Mouse (Mus musculus) heart, adult 2 months (tissue): ENCODE results near the gene Afdn. TPM values are rescaled to one million over a fixed set of nuclear protein-coding genes. Genes with fewer than 3 reads are reported as not detected.

Experiments
- DNase-seq, 2 experiments: peaks; one replicate each; pipeline ENCODE4 v3.0.0; 2021
- H3K27ac ChIP-seq: fragments of 200-600 bp; 2 replicates; pipeline ENCODE4 v1.8.1; 2022
- H3K27me3 ChIP-seq: fragments of 200-500 bp; 2 replicates; pipeline ENCODE4 v1.6.1; 2012; ENCODE audit warnings: mild to moderate bottlenecking, low read length, inconsistent platforms, mixed read lengths; ENCODE audit not compliant: control insufficient read depth, insufficient read depth
- H3K36me3 ChIP-seq: fragments of 200-500 bp; 2 replicates; pipeline ENCODE4 v1.6.1; 2012; ENCODE audit warnings: low read length, inconsistent platforms; ENCODE audit not compliant: control insufficient read depth, insufficient read depth
- H3K4me1 ChIP-seq: fragments of 200-500 bp; 2 replicates; pipeline ENCODE4 v1.6.1; 2011; ENCODE audit warnings: low read length; ENCODE audit not compliant: control insufficient read depth, insufficient read depth
- H3K4me3 ChIP-seq: fragments of 200-600 bp; 2 replicates; pipeline ENCODE4 v1.8.1; 2022
- H3K79me2 ChIP-seq: fragments of 200-500 bp; replicated peaks from 2 replicates; pipeline ENCODE4 v1.6.1; 2012; ENCODE audit warnings: mild to moderate bottlenecking, inconsistent platforms, low read length, moderate library complexity, mixed read lengths; ENCODE audit not compliant: control insufficient read depth, insufficient read depth
- H3K9ac ChIP-seq: fragments of 200-500 bp; 2 replicates; pipeline ENCODE4 v1.6.1; 2012; ENCODE audit warnings: low read depth, mild to moderate bottlenecking, control low read depth, inconsistent platforms, low read length, mixed read lengths
- CTCF ChIP-seq: fragments of 200-600 bp; IDR thresholded peaks from 2 replicates; pipeline ENCODE4 v1.8.1; 2022; ENCODE audit warnings: antibody characterized with exemption, mild to moderate bottlenecking, moderate library complexity
- EP300 ChIP-seq: fragments of 200-500 bp; IDR thresholded peaks from 2 replicates; pipeline ENCODE4 v1.6.1; 2011; ENCODE audit warnings: low read depth, low read length, control low read depth; ENCODE audit not compliant: insufficient read depth
- POLR2A ChIP-seq: fragments of 200-500 bp; IDR thresholded peaks from 2 replicates; pipeline ENCODE4 v1.6.1; 2011; ENCODE audit warnings: mild to moderate bottlenecking, low read depth, low read length, control low read depth; ENCODE audit not compliant: insufficient read depth
- WGBS: fragments of 180-500 bp; shearing (Covaris S2); methylation state at CpG from one replicate; pipeline ENCODE4 v1.1.7; 2018; 5-methylcytosine and 5-hydroxymethylcytosine counted together
- intact Hi-C: fragments of 180-260 bp; cut with DNase I; formaldehyde crosslinking; loops from one replicate; pipeline ENCODE4 v1.15.1; 2025
- polyA plus RNA-seq: library from polyadenylated mRNA; depleted of rRNA; stranded (reverse); fragments of >200 nt; gene quantifications from 2 replicates; pipeline ENCODE4 v1.2.3, GENCODE M21; 2012
- total RNA-seq, 2 experiments: library from RNA; stranded (reverse); gene quantifications; 2 replicates each; pipeline ENCODE4 v1.2.3; 2021

Gene Afdn
- total and polyA plus RNA-seq, 3 experiments, result 36.9 to 90.9 (median 60.7) TPM

DNA sequence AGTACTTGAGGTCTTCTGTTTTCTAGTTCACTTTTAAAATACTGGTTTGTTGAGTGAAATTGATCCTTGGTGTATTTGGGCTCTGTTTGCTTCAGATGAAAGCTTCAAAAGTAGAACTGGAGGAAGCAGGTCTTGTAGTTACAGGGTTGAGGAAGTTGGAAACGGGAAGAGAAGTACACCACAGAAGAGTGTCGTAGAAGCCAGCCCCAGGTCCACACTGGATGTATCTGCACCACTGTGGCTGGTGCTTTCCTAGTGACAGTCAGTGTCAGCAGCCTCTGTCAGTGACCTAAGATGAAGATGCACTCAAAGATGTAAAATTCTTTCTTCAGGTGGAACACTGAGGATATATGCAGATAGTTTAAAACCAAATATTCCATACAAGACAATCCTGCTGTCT is 57.5 kb downstream of the Afdn start:
- no peaks in the 10 kb centered on the region; the same call in 1 of the 2 replicates for H3K79me2 ChIP-seq
- H3K9ac ChIP-seq, result no peak overlapping the region
- intact Hi-C loops, result no loop called here
- 80% methylated on average over 2 of the region's 2 CpGs for WGBS
- H3K4me3 ChIP-seq, result no peak overlapping the region
- no peaks in the 10 kb centered on the region for H3K4me1 ChIP-seq
- H3K36me3 ChIP-seq, result no peaks in the 10 kb centered on the region; the same call in 1 of the 2 replicates
- H3K27ac ChIP-seq, result no peak overlapping the region
- TF ChIP-seq EP300 (no peak), CTCF (no peak), POLR2A (no peak)
- no peak for DNase-seq
- H3K27me3 ChIP-seq, result no peaks in the 10 kb centered on the region

DNA sequence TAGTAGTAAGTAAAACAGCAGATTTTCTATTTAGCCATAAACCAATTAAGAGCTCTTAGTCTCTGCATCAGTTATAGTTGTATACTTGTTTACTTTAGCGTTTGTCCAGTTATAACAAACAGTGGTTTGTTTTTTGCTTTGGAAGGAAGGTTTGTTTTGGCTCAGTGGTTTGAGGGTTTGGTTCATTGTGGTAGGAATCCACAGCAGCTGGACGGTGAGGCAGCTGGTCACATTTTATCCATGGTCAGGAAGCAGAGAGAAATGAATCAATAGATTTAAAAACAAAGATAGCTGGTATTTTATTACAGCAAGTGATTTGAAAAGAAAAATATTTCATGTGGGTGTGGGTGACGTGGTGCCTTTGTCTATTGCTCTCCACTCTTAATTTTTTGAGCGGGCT is 59.0 kb downstream of the Afdn start:
- Histone ChIP-seq H3K9ac (no peak overlapping the region), H3K36me3 (no peaks in the 10 kb centered on the region; the same call in 1 of the 2 replicates), H3K4me3 (no peak overlapping the region), H3K79me2 (no peaks in the 10 kb centered on the region), H3K4me1 (no peaks in the 10 kb centered on the region), H3K27me3 (no peaks in the 10 kb centered on the region), H3K27ac (no peak overlapping the region)
- WGBS, result 89% methylated on average over 4 of the region's 4 CpGs
- TF ChIP-seq POLR2A (no peak), EP300 (no peak), CTCF (no peak)
- intact Hi-C loops, result no loop called here
- no peak for DNase-seq

DNA sequence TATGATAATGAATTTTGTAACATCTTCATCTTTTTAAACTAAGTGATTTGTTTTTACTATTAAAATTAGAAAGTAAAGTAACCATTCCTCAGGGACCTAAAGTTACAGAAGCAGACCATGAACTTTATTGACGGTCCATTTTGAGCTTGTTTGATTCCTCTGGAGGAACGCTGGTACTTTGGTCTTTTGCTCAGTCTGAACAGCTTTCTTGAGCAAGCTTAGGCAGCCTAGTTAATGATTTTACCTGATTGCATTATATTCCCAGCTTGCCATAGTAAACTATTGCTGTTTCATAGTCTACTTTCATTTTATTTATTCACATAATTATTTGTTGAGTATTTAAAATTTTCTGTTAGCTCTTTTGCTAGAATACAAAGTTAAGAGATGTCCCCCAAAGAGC is 60.3 kb downstream of the Afdn start:
- Histone ChIP-seq H3K79me2 (no peaks in the 10 kb centered on the region), H3K27ac (no peak overlapping the region), H3K9ac (no peak overlapping the region), H3K27me3 (no peaks in the 10 kb centered on the region), H3K36me3 (no peaks in the 10 kb centered on the region; the same call in 1 of the 2 replicates), H3K4me1 (no peaks in the 10 kb centered on the region), H3K4me3 (no peak overlapping the region)
- no peak for TF ChIP-seq CTCF
- TF ChIP-seq EP300, result no peak
- no peak for TF ChIP-seq POLR2A
- 97% methylated on average over 2 of the region's 2 CpGs for WGBS
- DNase-seq, result no peak
- intact Hi-C loops, result no loop called here

- WGBS, result 87% methylated on average over 2 of the region's 2 CpGs
- H3K9ac ChIP-seq, result no peak overlapping the region
- DNase-seq, result no peak
- no peak overlapping the region for H3K27ac ChIP-seq
- no peak overlapping the region for H3K4me3 ChIP-seq
- no peak for TF ChIP-seq CTCF
- no peak for TF ChIP-seq EP300
- no peak for TF ChIP-seq POLR2A
- H3K36me3 ChIP-seq, result no peaks in the 10 kb centered on the region; the same call in 1 of the 2 replicates
- H3K4me1 ChIP-seq, result no peaks in the 10 kb centered on the region
- no peaks in the 10 kb centered on the region for H3K79me2 ChIP-seq
- no peaks in the 10 kb centered on the region for H3K27me3 ChIP-seq
- intact Hi-C loops, result no loop called here
These were observed 65.1 kb downstream of the Afdn start for GRCm38 (mm10) chr17:13825421-13825820.

GRCm38 (mm10) chr17:13830234-13830633 is 69.9 kb downstream of the Afdn start:
- Histone ChIP-seq H3K4me3 (no peak overlapping the region), H3K9ac (no peak overlapping the region), H3K27ac (no peak overlapping the region), H3K27me3 (no peaks in the 10 kb centered on the region), H3K79me2 (no peaks in the 10 kb centered on the region), H3K36me3 (no peaks in the 10 kb centered on the region; the same call in 1 of the 2 replicates), H3K4me1 (no peaks in the 10 kb centered on the region)
- no peak for TF ChIP-seq CTCF
- WGBS, result 100% methylated on average over 1 of the region's 1 CpGs
- DNase-seq, result no peak
- intact Hi-C loops, result loop anchor here (1.0 to 10.0 kb wide), 3 partner anchors 148 to 375 kb away; partner anchors contain the start of gene Dact2

DNA sequence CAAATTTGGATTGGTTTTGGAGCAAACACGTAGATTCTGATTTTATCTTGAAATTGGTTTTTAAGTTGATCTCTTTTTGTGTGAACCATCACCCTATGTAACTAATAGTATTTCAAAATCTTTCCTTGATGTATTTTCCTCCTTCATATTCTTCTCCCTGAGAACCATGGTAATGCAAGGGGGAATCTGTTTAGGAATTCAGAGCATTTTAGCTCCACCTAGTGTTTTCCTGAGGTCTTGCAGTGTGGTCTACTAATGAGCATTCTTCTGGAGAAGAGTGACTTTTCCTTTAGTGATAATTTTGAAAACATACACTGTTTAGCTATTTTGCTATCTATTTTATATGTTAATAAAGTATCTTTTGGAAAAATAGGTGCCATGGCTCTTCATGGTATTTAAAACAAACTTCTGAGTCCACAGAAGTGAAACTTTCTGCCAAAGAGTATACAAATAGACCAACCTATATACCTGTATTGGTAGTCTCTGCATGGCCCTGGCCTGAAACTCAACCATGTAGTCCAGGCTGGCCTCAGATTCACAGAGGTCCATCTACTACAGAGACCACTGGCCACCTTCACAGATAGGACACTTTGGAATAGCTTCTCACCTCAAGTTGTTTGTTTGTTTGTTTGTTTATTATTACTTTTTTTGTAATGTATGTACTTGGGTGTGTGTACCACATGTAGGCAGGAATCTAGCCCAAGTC is 70.5 kb downstream of the Afdn start:
- intact Hi-C loops, result loop anchor here (1.0 to 10.0 kb wide), 3 partner anchors 148 to 374 kb away; partner anchors contain the start of gene Dact2
- Histone ChIP-seq H3K9ac (no peak overlapping the region), H3K27me3 (no peaks in the 10 kb centered on the region), H3K79me2 (no peaks in the 10 kb centered on the region), H3K36me3 (peaks cover under 1% of the 10 kb centered on the region; the same call in 1 of the 2 replicates), H3K4me1 (no peaks in the 10 kb centered on the region), H3K4me3 (no peak overlapping the region), H3K27ac (no peak overlapping the region)
- TF ChIP-seq CTCF (peak; percentile 96), EP300 (no peak), POLR2A (no peak)
- DNase-seq, result no peak
- 83% methylated on average over 1 of the region's 1 CpGs for WGBS
